Mouse (Mus musculus) forebrain, embryonic 14.5 days (tissue): ENCODE data around the gene Meis1. TPM values are rescaled to one million over a fixed set of nuclear protein-coding genes. Genes with fewer than 3 reads are reported as not detected.

Experiments used
- ATAC-seq: fragments of 200-750 bp; cut with Nextera tagmentation; 2 replicates; pipeline ENCODE4 v1.8.0; 2017; ENCODE audit warnings: mild to moderate bottlenecking, moderate library complexity
- DNase-seq: peaks from one replicate; pipeline ENCODE4 v3.0.0-alpha.2; 2015; ENCODE audit warnings: low spot score
- H3K27ac ChIP-seq: fragments of 300-500 bp; sonication (generic); 2 replicates; pipeline ENCODE4 v1.5.1; 2014; ENCODE audit warnings: low read depth, mild to moderate bottlenecking, control low read depth, low read length, moderate library complexity
- H3K27me3 ChIP-seq: fragments of 300-500 bp; sonication (generic); replicated peaks from 2 replicates; pipeline ENCODE4 v1.6.1; 2014; ENCODE audit warnings: low read length, control low read depth, mixed read lengths; ENCODE audit not compliant: control insufficient read depth, insufficient read depth
- H3K36me3 ChIP-seq: fragments of 300-500 bp; sonication (generic); 2 replicates; pipeline ENCODE4 v1.6.1; 2014; ENCODE audit warnings: low read length, control low read depth; ENCODE audit not compliant: control insufficient read depth, insufficient read depth
- H3K4me1 ChIP-seq: fragments of 300-500 bp; sonication (generic); 2 replicates; pipeline ENCODE4 v1.6.1; 2014; ENCODE audit warnings: antibody characterized with exemption, low read length, control low read depth; ENCODE audit not compliant: control insufficient read depth, insufficient read depth
- H3K4me2 ChIP-seq: fragments of 300-500 bp; sonication (generic); 2 replicates; pipeline ENCODE4 v1.6.1; 2014; ENCODE audit warnings: mild to moderate bottlenecking, control low read depth, low read length
- H3K4me3 ChIP-seq: fragments of 300-500 bp; sonication (generic); 2 replicates; pipeline ENCODE4 v1.5.1; 2014; ENCODE audit warnings: low read depth, low read length, control low read depth
- H3K9ac ChIP-seq: fragments of 300-500 bp; sonication (generic); 2 replicates; pipeline ENCODE4 v1.6.1; 2014; ENCODE audit warnings: mild to moderate bottlenecking, low read length, control low read depth, moderate library complexity
- H3K9me3 ChIP-seq: fragments of 300-500 bp; sonication (generic); replicated peaks from 2 replicates; pipeline ENCODE4 v1.6.1; 2016; ENCODE audit warnings: low read length, control low read depth, mixed read lengths; ENCODE audit not compliant: control insufficient read depth
- WGBS: fragments of 180-500 bp; shearing (Covaris S2); extraction: QIAGEN DNeasy Blood & Tissue Kit; methylation state at CpG from one replicate; pipeline ENCODE4 v1.1.7; 2014; 5-methylcytosine and 5-hydroxymethylcytosine counted together
- polyA plus RNA-seq: library from polyadenylated mRNA; unstranded; fragments of >200 nt; fragmentation: Nextera tagmentation; extraction: Ambion mirVana; gene quantifications from 2 replicates; pipeline ENCODE4 v1.2.1, GENCODE M21; 2014

Meis1 gene
- polyA plus RNA-seq, 1 experiment from 2014 or later: 20.1 TPM

DNA sequence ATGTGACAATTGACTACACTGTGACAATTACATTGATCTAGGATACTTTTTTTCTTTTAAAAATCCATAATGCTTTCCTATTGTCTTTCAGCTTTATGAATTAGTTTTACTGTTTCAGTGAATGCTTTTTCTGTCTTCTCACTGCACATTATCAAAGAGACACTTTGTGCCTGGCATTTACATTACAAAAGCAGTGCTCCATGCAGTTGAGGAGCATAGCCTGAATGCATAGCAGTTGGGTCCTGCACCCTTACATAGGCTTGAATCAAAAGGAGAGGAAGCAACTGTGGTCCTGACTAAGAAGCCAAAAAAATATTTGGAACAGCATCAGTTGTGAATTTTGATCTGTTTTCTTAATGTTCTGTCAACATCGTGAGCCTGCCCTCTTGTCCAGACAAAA, 105.5 kb downstream of the Meis1 start:
- no peaks in the 10 kb centered on the region for H3K36me3 ChIP-seq
- no peak overlapping the region for H3K4me3 ChIP-seq
- no peak for ATAC-seq
- 29% methylated on average over 1 of the region's 1 CpGs for WGBS
- peaks cover 38% of the 10 kb centered on the region for H3K4me1 ChIP-seq
- DNase-seq: peak; percentile 60
- H3K27me3 ChIP-seq: no peaks in the 10 kb centered on the region
- H3K27ac ChIP-seq: no peak overlapping the region
- no peak overlapping the region for H3K9ac ChIP-seq
- H3K9me3 ChIP-seq: no peaks in the 10 kb centered on the region
- no peak overlapping the region for H3K4me2 ChIP-seq

DNA sequence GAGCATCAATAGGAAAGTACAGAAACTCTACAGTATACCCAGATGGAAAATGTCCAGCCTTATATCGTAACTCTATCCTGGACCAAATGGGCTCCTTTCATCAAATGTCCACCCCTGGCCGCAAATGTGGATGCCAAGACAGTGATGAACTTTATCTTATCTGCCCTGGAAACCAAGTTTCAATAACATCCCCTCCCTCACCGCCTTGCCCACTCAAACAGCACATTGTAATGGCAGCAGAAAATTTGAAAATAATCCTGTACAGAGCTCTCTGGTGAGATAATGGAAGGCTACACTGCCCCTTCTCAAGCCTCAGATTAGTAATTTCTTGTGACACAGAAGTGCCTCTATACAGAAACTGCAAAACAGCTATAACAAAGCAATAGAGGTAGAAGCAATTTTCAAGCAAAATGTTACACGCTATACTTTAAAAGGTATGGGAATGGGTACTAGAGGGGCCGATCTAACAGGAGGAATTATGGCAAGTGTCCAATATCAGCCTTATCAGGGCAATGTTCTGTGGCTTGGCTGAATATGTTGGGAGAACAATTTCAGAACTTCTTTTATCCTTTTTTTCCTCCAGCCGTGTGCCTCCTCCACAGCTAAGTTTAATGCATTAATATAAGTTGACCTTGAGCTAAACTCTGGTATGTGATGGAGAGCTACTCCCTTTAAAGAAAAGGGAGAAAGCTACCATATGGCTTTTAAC, 106.3 kb downstream of the Meis1 start:
- ATAC-seq: no peak
- Histone ChIP-seq H3K9me3 (no peaks in the 10 kb centered on the region), H3K4me3 (no peak overlapping the region), H3K27me3 (no peaks in the 10 kb centered on the region), H3K4me1 (peaks cover 33% of the 10 kb centered on the region), H3K9ac (no peak overlapping the region), H3K27ac (no peak overlapping the region), H3K36me3 (no peaks in the 10 kb centered on the region), H3K4me2 (no peak overlapping the region)
- no peak for DNase-seq
- 53% methylated on average over 6 of the region's 6 CpGs for WGBS

DNA sequence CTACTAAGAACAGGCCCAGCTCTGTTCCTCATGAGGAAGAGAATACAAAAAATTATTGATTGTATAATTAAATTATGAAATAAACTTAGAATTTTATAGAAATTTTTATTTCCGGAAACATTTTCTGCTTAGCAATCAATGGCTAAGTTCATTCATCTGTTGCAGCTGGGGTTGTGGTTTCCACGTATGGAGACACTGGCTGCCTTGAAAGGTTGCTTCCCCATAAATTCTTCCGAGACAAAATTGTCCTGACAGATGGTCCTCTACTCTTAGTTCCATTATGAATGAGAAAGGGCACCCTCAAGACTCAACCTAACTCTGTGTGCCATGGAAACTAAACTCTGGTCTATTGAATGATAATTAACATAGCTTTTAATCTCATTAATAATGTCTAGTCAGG, 111.9 kb downstream of the Meis1 start:
- WGBS: 64% methylated on average over 3 of the region's 3 CpGs
- H3K4me1 ChIP-seq: no peaks in the 10 kb centered on the region
- no peak overlapping the region for H3K27ac ChIP-seq
- no peak for DNase-seq
- ATAC-seq: no peak
- H3K27me3 ChIP-seq: no peaks in the 10 kb centered on the region
- no peak overlapping the region for H3K4me2 ChIP-seq
- H3K36me3 ChIP-seq: no peaks in the 10 kb centered on the region
- H3K9ac ChIP-seq: no peak overlapping the region
- H3K9me3 ChIP-seq: no peaks in the 10 kb centered on the region
- no peak overlapping the region for H3K4me3 ChIP-seq

DNA sequence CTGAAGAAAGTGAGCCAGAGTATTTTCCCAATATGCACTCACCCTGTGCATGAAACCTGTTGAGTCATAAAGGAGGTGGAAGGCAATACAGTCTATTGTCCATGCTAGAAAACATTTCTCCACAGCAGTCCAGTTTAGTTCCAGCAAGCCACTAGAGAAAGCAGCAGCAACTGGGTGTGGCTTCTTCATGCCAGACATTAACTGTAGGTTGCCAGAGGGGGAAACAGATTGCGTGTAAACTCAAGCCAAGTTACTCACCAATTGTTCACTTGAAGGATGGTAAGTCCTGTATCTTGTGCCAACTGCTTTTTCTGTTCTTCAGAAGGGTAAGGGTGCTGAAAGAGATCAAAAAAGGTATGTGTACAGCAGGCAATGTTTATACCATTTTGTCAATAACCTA, 113.4 kb downstream of the Meis1 start:
- H3K36me3 ChIP-seq: no peaks in the 10 kb centered on the region
- no peaks in the 10 kb centered on the region for H3K4me1 ChIP-seq
- H3K9me3 ChIP-seq: no peaks in the 10 kb centered on the region
- no peak overlapping the region for H3K4me3 ChIP-seq
- no peak overlapping the region for H3K4me2 ChIP-seq
- H3K27me3 ChIP-seq: no peaks in the 10 kb centered on the region
- no peak overlapping the region for H3K27ac ChIP-seq
- 59% methylated on average over 1 of the region's 1 CpGs for WGBS
- ATAC-seq: no peak
- no peak overlapping the region for H3K9ac ChIP-seq
- DNase-seq: no peak

DNA sequence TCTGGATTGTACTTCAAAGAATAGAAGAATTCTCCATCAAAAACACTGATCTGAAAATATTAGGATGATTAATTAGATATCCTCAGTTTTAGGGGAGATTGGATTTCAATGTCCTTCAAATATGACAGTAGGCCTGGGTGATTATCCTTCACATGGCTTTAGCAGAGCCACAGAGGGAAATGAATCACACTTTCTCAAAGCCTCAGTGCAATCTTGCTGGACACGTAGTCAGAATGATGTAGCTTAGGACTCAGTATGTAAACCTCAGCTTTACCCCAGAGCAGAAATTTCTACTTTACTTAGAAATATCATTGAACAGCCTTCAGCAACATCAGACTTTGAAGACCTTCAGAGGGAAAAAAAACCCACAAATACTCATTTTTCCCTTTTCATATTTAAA, 113.9 kb downstream of the Meis1 start:
- H3K36me3 ChIP-seq: no peaks in the 10 kb centered on the region
- H3K9ac ChIP-seq: no peak overlapping the region
- no peaks in the 10 kb centered on the region for H3K27me3 ChIP-seq
- DNase-seq (no peak), ATAC-seq (no peak)
- no peak overlapping the region for H3K4me3 ChIP-seq
- H3K9me3 ChIP-seq: no peaks in the 10 kb centered on the region
- H3K4me2 ChIP-seq: no peak overlapping the region
- WGBS: 90% methylated on average over 1 of the region's 1 CpGs
- no peak overlapping the region for H3K27ac ChIP-seq
- H3K4me1 ChIP-seq: no peaks in the 10 kb centered on the region

DNA sequence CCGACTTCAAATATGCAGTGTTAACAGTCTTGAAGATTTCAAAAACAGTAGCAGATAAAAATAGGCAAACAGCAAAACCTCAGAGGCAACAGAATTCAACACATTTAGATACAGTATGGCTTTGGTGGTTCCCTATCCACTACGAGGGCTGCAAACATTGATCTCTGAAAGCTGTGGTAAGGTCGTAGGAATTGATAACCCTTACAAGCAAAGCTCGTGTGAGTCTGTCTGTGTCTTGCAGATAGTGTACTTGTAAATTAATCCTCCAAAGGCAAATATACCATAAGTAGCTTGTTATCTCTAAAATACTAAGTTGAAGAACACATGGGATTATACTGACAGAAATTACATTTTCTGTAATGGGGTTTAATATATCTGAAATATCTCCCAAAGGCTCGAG, 114.5 kb downstream of the Meis1 start:
- no peak for ATAC-seq

DNA sequence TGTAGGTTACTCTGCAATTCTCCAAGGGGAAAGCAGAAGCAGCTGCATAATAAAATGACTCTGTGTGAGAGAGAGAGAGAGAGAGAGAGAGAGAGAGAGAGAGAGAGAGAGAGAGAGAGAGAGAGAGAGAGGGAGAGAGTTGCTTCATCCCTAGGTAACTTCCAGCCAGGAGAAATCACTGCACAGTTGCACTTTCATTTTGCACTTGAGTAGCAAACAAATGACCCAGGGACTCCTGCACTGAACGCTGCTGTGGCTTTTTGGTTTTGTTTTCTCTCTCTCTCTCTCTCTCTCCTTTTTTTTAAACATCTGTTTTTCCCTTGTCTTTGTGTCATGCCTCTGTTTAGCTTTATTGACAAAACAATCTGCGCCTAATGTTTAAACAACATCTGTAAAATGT, 118.3 kb downstream of the Meis1 start:
- DNase-seq (no peak), ATAC-seq (no peak)
- 63% methylated on average over 2 of the region's 2 CpGs for WGBS
- Histone ChIP-seq H3K36me3 (no peaks in the 10 kb centered on the region), H3K4me3 (no peak overlapping the region), H3K4me2 (no peak overlapping the region), H3K4me1 (no peaks in the 10 kb centered on the region; the same call in 1 of the 2 replicates), H3K27me3 (no peaks in the 10 kb centered on the region), H3K9me3 (no peaks in the 10 kb centered on the region), H3K27ac (no peak overlapping the region), H3K9ac (no peak overlapping the region)

More for the DNA sequence above, 114.5 kb downstream of the Meis1 start:
- H3K4me2 ChIP-seq: no peak overlapping the region
- H3K9ac ChIP-seq: no peak overlapping the region
- H3K9me3 ChIP-seq: no peaks in the 10 kb centered on the region
- 90% methylated on average over 5 of the region's 5 CpGs for WGBS
- H3K36me3 ChIP-seq: no peaks in the 10 kb centered on the region
- no peak overlapping the region for H3K4me3 ChIP-seq
- DNase-seq: no peak
- no peak overlapping the region for H3K27ac ChIP-seq
- H3K27me3 ChIP-seq: no peaks in the 10 kb centered on the region
- H3K4me1 ChIP-seq: no peaks in the 10 kb centered on the region

DNA sequence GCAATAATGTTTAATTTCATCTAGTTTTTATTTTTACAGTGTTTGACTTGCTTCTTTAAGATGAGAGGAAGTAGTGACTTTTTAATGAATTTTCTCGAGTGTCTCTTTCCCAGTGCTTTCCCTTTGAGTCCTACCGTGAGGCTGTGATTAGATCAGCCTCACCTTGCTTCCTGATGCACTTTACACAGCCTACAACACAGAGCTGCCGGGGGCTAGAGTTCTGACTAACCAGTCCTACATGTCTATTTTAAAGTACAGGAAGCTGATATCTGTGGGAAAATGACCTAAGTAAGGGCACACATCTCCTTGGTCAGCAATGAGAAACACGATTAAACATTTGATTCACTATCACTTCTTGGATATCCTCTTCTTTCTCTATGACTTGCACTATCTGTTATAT, 119.9 kb downstream of the Meis1 start:
- Histone ChIP-seq H3K4me3 (no peak overlapping the region), H3K36me3 (no peaks in the 10 kb centered on the region), H3K27me3 (no peaks in the 10 kb centered on the region), H3K9ac (no peak overlapping the region), H3K4me1 (no peaks in the 10 kb centered on the region; the same call in 1 of the 2 replicates), H3K4me2 (no peak overlapping the region), H3K27ac (no peak overlapping the region), H3K9me3 (no peaks in the 10 kb centered on the region)
- DNase-seq: no peak
- WGBS: 81% methylated on average over 4 of the region's 4 CpGs
- ATAC-seq: no peak

DNA sequence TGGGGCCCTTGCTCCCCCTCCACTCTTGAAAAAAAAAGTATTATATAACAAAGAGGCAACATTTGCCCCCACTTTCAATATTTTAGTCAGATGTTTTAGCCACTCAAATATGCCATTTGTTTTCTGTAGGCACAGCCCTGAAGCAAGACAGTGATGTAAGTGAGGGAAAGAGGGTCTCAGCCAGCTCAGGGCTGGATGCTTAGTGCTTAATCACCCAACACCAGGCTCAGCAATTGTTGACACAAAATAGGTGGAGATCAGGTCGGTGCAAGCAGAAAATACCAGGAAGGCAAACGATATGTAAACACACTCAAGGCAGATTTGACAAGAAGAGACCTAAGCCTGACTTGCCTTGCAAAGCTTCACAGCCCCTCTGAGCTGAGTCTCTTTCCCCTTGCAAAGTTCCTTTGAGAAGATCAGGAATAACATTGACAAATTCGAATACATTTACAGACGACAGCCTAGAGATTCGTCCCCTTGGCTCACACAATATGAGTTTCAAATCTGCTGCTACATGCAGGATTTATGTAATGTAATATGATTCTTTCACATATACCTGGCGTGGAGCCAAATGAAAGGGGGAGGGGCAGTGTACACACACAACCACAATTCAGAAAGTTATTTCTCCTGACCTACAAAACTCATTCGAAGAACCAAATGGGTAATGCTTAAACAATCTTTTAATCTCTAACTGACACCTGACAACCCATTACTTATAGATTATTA, 120.7 kb downstream of the Meis1 start:
- Histone ChIP-seq H3K36me3 (no peaks in the 10 kb centered on the region), H3K4me2 (no peak overlapping the region), H3K27me3 (no peaks in the 10 kb centered on the region), H3K27ac (no peak overlapping the region), H3K9me3 (no peaks in the 10 kb centered on the region), H3K4me1 (no peaks in the 10 kb centered on the region; the same call in 1 of the 2 replicates), H3K4me3 (no peak overlapping the region), H3K9ac (no peak overlapping the region)
- no peak for DNase-seq
- no peak for ATAC-seq
- 56% methylated on average over 7 of the region's 7 CpGs for WGBS
